Mouse (Mus musculus): ENCODE measurements around the gene Bmp2k. TPM values are rescaled to one million over a fixed set of nuclear protein-coding genes. Genes with fewer than 3 reads are reported as not detected.
"Not testable (repeated sequence)": the region's sequence is repeated elsewhere in the genome, so short reads cannot be mapped to it uniquely, and the experiment has no call there.

Gene Bmp2k
- polyA plus RNA-seq, 1 experiment from 2014 or later, result 11.9 TPM

DNA sequence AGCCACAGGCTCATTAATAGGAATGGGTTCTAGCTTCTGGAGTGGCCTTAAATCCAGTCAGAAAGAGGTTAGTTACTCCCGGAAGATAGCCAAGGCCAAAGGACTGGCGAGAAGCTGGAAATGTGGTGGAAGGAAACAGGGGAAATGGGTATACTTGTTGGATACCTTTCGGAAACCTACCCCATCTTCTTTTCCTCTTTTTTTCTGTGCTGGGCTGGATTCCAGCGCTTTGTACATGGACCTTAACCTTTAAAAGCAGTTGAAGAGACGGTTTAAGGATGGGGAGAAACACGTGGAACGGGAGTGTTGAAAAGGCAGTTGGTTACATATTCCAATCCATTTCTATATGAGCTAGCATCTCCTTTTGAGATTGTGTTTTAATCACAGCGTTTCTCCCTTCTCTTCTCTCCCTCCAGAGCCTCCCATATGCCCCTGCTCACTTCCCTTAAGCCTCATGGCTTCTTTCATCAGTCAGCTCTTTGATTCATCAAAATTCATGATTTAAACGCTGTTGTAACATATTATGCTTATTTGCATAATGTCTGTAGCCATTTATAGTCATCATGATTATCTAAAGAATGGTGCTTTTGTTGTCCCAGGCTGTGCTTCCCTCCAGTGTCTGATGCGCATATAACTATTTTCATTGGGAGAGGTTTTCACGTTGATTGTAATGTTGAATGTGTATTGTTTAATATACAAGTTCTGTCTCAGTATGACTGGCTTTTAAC, 18.5 kb downstream of the Bmp2k start:
- Histone ChIP-seq H3K9me3 (replicated peaks; ENCODE audit: low read length) (no peaks in the 10 kb centered on the region), H3K27me3 (ENCODE audit: insufficient read depth, low read length) (no peaks in the 10 kb centered on the region), H3K4me2 (ENCODE audit: low read length) (no peak overlapping the region), H3K36me3 (ENCODE audit: insufficient read depth, low read length) (no peaks in the 10 kb centered on the region), H3K27ac (no peak overlapping the region), H3K9ac (ENCODE audit: low read depth, low read length) (no peak overlapping the region), H3K4me3 (replicated peaks; ENCODE audit: low read depth, low read length) (no peak overlapping the region), H3K4me1 (replicated peaks; ENCODE audit: insufficient read depth, low read length) (no peaks in the 10 kb centered on the region)
- no peak for ATAC-seq (replicated peaks; ENCODE audit: low FRiP score, low read depth)
- 87% methylated on average over 11 of the region's 11 CpGs for WGBS
- no peak for TF ChIP-seq CTCF (IDR thresholded peaks at IDR 0.05; ENCODE audit: low read depth)
- no peak for DNase-seq (ENCODE audit: low spot score)

- H3K4me1 ChIP-seq (replicated peaks; ENCODE audit: insufficient read depth, low read length), result no peaks in the 10 kb centered on the region
- ATAC-seq (replicated peaks; ENCODE audit: low FRiP score, low read depth) (no peak), DNase-seq (ENCODE audit: low spot score) (no peak)
- 82% methylated on average over 9 of the region's 9 CpGs for WGBS
- no peak overlapping the region for H3K4me3 ChIP-seq (replicated peaks; ENCODE audit: low read depth, low read length)
- no peaks in the 10 kb centered on the region for H3K9me3 ChIP-seq (replicated peaks; ENCODE audit: low read length)
- no peaks in the 10 kb centered on the region for H3K36me3 ChIP-seq (ENCODE audit: insufficient read depth, low read length)
- no peak for TF ChIP-seq CTCF (IDR thresholded peaks at IDR 0.05; ENCODE audit: low read depth)
- no peak overlapping the region for H3K4me2 ChIP-seq (ENCODE audit: low read length)
- no peaks in the 10 kb centered on the region for H3K27me3 ChIP-seq (ENCODE audit: insufficient read depth, low read length)
- H3K27ac ChIP-seq, result no peak overlapping the region
- no peak overlapping the region for H3K9ac ChIP-seq (ENCODE audit: low read depth, low read length)
Observed at GRCm38 (mm10) chr5:97016842-97017577, 19.5 kb downstream of the Bmp2k start.

GRCm38 (mm10) chr5:97022305-97023278, 25.1 kb downstream of the Bmp2k start:
- no peak overlapping the region for H3K9ac ChIP-seq (ENCODE audit: low read depth, low read length)
- whole genome bisulfite sequencing, result 59% methylated on average over 15 of the region's 15 CpGs
- no peak overlapping the region for H3K4me2 ChIP-seq (ENCODE audit: low read length)
- no peaks in the 10 kb centered on the region for H3K36me3 ChIP-seq (ENCODE audit: insufficient read depth, low read length)
- no peak overlapping the region for H3K27ac ChIP-seq
- DNase-seq (ENCODE audit: low spot score), result peak; percentile 68
- H3K9me3 ChIP-seq (replicated peaks; ENCODE audit: low read length), result no peaks in the 10 kb centered on the region
- no peaks in the 10 kb centered on the region for H3K4me1 ChIP-seq (replicated peaks; ENCODE audit: insufficient read depth, low read length)
- ATAC-seq (replicated peaks; ENCODE audit: low FRiP score, low read depth), result no peak
- no peaks in the 10 kb centered on the region for H3K27me3 ChIP-seq (ENCODE audit: insufficient read depth, low read length)
- no peak overlapping the region for H3K4me3 ChIP-seq (replicated peaks; ENCODE audit: low read depth, low read length)
- TF ChIP-seq CTCF (IDR thresholded peaks at IDR 0.05; ENCODE audit: low read depth), result no peak

GRCm38 (mm10) chr5:97024834-97025233, 27.3 kb downstream of the Bmp2k start:
- H3K4me2 ChIP-seq (ENCODE audit: low read length), result no peak overlapping the region
- no peaks in the 10 kb centered on the region for H3K9me3 ChIP-seq (replicated peaks; ENCODE audit: low read length)
- DNase-seq (ENCODE audit: low spot score) (no peak), ATAC-seq (replicated peaks; ENCODE audit: low FRiP score, low read depth) (no peak)
- no peak for TF ChIP-seq CTCF (IDR thresholded peaks at IDR 0.05; ENCODE audit: low read depth)
- H3K27me3 ChIP-seq (ENCODE audit: insufficient read depth, low read length), result no peaks in the 10 kb centered on the region
- H3K4me1 ChIP-seq (replicated peaks; ENCODE audit: insufficient read depth, low read length), result no peaks in the 10 kb centered on the region
- H3K27ac ChIP-seq, result no peak overlapping the region
- no peak overlapping the region for H3K4me3 ChIP-seq (replicated peaks; ENCODE audit: low read depth, low read length)
- no peaks in the 10 kb centered on the region for H3K36me3 ChIP-seq (ENCODE audit: insufficient read depth, low read length)
- H3K9ac ChIP-seq (ENCODE audit: low read depth, low read length), result no peak overlapping the region
- 96% methylated on average over 5 of the region's 5 CpGs for WGBS

- DNase-seq (ENCODE audit: low spot score) (no peak), ATAC-seq (replicated peaks; ENCODE audit: low FRiP score, low read depth) (no peak)
- H3K4me1 ChIP-seq (replicated peaks; ENCODE audit: insufficient read depth, low read length), result no peaks in the 10 kb centered on the region
- 89% methylated on average over 6 of the region's 6 CpGs for whole genome bisulfite sequencing
- no peak overlapping the region for H3K27ac ChIP-seq
- no peak overlapping the region for H3K4me2 ChIP-seq (ENCODE audit: low read length)
- H3K9ac ChIP-seq (ENCODE audit: low read depth, low read length), result no peak overlapping the region
- no peaks in the 10 kb centered on the region for H3K9me3 ChIP-seq (replicated peaks; ENCODE audit: low read length)
- H3K4me3 ChIP-seq (replicated peaks; ENCODE audit: low read depth, low read length), result no peak overlapping the region
- TF ChIP-seq CTCF (IDR thresholded peaks at IDR 0.05; ENCODE audit: low read depth), result no peak
- H3K27me3 ChIP-seq (ENCODE audit: insufficient read depth, low read length), result no peaks in the 10 kb centered on the region
- H3K36me3 ChIP-seq (ENCODE audit: insufficient read depth, low read length), result no peaks in the 10 kb centered on the region
Observed at GRCm38 (mm10) chr5:97025650-97026049, 28.2 kb downstream of the Bmp2k start.

GRCm38 (mm10) chr5:97028004-97028403, 30.5 kb downstream of the Bmp2k start:
- DNase-seq (ENCODE audit: low spot score), result no peak

DNA sequence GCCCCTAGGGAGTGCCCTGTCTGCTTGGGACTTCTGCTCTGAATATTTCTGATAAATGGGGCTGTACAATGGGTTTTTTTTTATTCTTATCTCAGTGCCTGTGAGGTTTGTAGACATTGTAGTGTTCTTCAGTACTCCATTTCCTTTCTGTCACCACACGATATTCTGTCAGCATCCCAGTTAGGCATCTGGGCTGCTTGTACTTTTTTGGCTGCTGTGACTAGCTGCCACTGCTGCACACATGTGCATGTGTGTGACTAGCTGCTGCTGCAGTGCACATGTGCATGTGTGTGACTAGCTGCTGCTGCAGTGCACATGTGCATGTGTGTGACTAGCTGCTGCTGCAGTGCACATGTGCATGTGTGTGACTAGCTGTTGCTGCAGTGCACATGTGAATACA, 31.4 kb downstream of the Bmp2k start:
- H3K4me1 ChIP-seq (replicated peaks; ENCODE audit: insufficient read depth, low read length); ATAC-seq (replicated peaks; ENCODE audit: low FRiP score, low read depth); H3K9me3 ChIP-seq (replicated peaks; ENCODE audit: low read length); H3K36me3 ChIP-seq (ENCODE audit: insufficient read depth, low read length); H3K27ac ChIP-seq; H3K9ac ChIP-seq (ENCODE audit: low read depth, low read length); DNase-seq (ENCODE audit: low spot score); H3K4me3 ChIP-seq (replicated peaks; ENCODE audit: low read depth, low read length); H3K27me3 ChIP-seq (ENCODE audit: insufficient read depth, low read length); H3K4me2 ChIP-seq (ENCODE audit: low read length): not testable (repeated sequence)
- WGBS, result 65% methylated on average over 1 of the region's 1 CpGs

More at GRCm38 (mm10) chr5:97028004-97028403, 30.5 kb downstream of the Bmp2k start:
- WGBS, result 89% methylated on average over 8 of the region's 8 CpGs
- H3K4me2 ChIP-seq (ENCODE audit: low read length), result no peak overlapping the region
- no peak overlapping the region for H3K9ac ChIP-seq (ENCODE audit: low read depth, low read length)
- no peak overlapping the region for H3K27ac ChIP-seq
- no peak for ATAC-seq (replicated peaks; ENCODE audit: low FRiP score, low read depth)
- no peaks in the 10 kb centered on the region for H3K4me1 ChIP-seq (replicated peaks; ENCODE audit: insufficient read depth, low read length)
- no peaks in the 10 kb centered on the region for H3K9me3 ChIP-seq (replicated peaks; ENCODE audit: low read length)
- TF ChIP-seq CTCF (IDR thresholded peaks at IDR 0.05; ENCODE audit: low read depth), result no peak
- no peaks in the 10 kb centered on the region for H3K27me3 ChIP-seq (ENCODE audit: insufficient read depth, low read length)
- H3K4me3 ChIP-seq (replicated peaks; ENCODE audit: low read depth, low read length), result no peak overlapping the region
- H3K36me3 ChIP-seq (ENCODE audit: insufficient read depth, low read length), result 0 out of 2 replicates have a peak, but pooled peaks cover 4% of the 10 kb centered on the region
